Mouse (Mus musculus): ENCODE data around the gene Olfm4. TPM values are rescaled to one million over a fixed set of nuclear protein-coding genes. Genes with fewer than 3 reads are reported as not detected.

Gene Olfm4
- polyA plus RNA-seq, 1 experiment from 2014 or later, result 0.55 TPM

DNA sequence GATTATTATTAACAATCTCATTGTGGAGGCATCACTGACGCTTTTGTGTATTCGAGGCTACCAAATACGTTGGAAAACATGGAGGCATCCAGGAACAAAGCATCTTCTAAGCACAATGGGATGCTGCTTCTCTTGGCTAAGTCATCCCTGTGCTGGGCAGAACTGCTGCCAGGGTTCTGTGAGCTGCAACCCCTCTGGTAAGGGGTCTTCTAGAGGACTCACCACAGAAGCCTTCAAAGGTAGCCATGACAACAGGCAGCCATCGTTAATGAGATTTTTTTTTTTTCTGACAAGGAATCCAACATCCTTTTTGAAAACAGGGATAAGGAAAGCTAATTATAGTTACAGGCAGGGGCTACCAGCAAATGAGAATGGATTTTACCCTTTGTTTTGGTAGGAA, 13.7 kb downstream of the Olfm4 start:
- no peak for DNase-seq (ENCODE audit: low spot score)
- Histone ChIP-seq H3K27ac (replicated peaks; ENCODE audit: low read depth, low read length) (no peak overlapping the region), H3K9ac (ENCODE audit: low read length) (no peak overlapping the region), H3K4me3 (ENCODE audit: low read depth, low read length) (no peak overlapping the region), H3K9me3 (ENCODE audit: control insufficient read depth, low read length) (no peaks in the 10 kb centered on the region), H3K27me3 (ENCODE audit: control insufficient read depth, insufficient read depth, low read length) (no peaks in the 10 kb centered on the region), H3K4me2 (ENCODE audit: low read depth, severe bottlenecking) (no peak overlapping the region), H3K4me1 (ENCODE audit: control insufficient read depth, insufficient read depth, low read length) (no peaks in the 10 kb centered on the region; the same call in 1 of the 2 replicates), H3K36me3 (ENCODE audit: control insufficient read depth, insufficient read depth, low read length) (no peaks in the 10 kb centered on the region)
- no peak for ATAC-seq (ENCODE audit: insufficient number of reproducible peaks, low FRiP score, low TSS enrichment, low read depth)
- WGBS, result 88% methylated on average over 4 of the region's 4 CpGs

GRCm38 (mm10) chr14:80000110-80000531, 16.2 kb downstream of the Olfm4 start:
- Histone ChIP-seq H3K36me3 (ENCODE audit: control insufficient read depth, insufficient read depth, low read length) (no peaks in the 10 kb centered on the region), H3K4me3 (ENCODE audit: low read depth, low read length) (no peak overlapping the region), H3K4me1 (ENCODE audit: control insufficient read depth, insufficient read depth, low read length) (no peaks in the 10 kb centered on the region; the same call in 1 of the 2 replicates), H3K4me2 (ENCODE audit: low read depth, severe bottlenecking) (no peak overlapping the region), H3K9me3 (ENCODE audit: control insufficient read depth, low read length) (no peaks in the 10 kb centered on the region), H3K9ac (ENCODE audit: low read length) (no peak overlapping the region), H3K27me3 (ENCODE audit: control insufficient read depth, insufficient read depth, low read length) (no peaks in the 10 kb centered on the region), H3K27ac (replicated peaks; ENCODE audit: low read depth, low read length) (no peak overlapping the region)
- no peak for DNase-seq (ENCODE audit: low spot score)
- 51% methylated on average over 8 of the region's 8 CpGs for WGBS
- 0 out of 2 replicates have a peak, but pooled peaks have one; percentile 51 for ATAC-seq (ENCODE audit: insufficient number of reproducible peaks, low FRiP score, low TSS enrichment, low read depth)

- Histone ChIP-seq H3K4me1 (ENCODE audit: control insufficient read depth, insufficient read depth, low read length) (no peaks in the 10 kb centered on the region), H3K36me3 (ENCODE audit: control insufficient read depth, insufficient read depth, low read length) (no peaks in the 10 kb centered on the region), H3K27me3 (ENCODE audit: control insufficient read depth, insufficient read depth, low read length) (no peaks in the 10 kb centered on the region), H3K9ac (ENCODE audit: low read length) (no peak overlapping the region), H3K27ac (replicated peaks; ENCODE audit: low read depth, low read length) (no peak overlapping the region), H3K9me3 (ENCODE audit: control insufficient read depth, low read length) (no peaks in the 10 kb centered on the region), H3K4me3 (ENCODE audit: low read depth, low read length) (no peak overlapping the region), H3K4me2 (ENCODE audit: low read depth, severe bottlenecking) (no peak overlapping the region)
- WGBS, result 85% methylated on average over 3 of the region's 3 CpGs
- ATAC-seq (ENCODE audit: insufficient number of reproducible peaks, low FRiP score, low TSS enrichment, low read depth), result no peak
- no peak for DNase-seq (ENCODE audit: low spot score)
These were observed 23.8 kb downstream of the Olfm4 start for GRCm38 (mm10) chr14:80007686-80008085.

DNA sequence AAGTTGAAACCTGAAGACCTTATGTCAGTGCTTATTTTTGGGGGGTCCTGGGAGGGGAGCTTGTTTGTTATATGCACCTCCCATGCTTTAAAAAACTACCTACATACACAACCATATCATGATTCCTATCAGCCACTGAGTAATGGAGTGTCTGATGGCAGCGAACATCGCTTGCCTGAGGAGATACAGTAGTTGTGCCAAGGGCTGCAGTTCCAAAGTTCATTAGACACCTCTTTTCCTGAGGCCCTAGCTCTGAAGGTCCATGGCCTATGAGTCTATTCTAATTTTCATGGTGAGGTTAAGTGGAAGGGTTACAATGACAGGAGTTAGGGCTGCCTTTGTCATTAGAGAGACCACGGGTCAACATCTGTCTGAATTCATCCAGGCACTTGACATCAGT, 26.5 kb downstream of the Olfm4 start:
- no peak overlapping the region for H3K9ac ChIP-seq (ENCODE audit: low read length)
- H3K27ac ChIP-seq (replicated peaks; ENCODE audit: low read depth, low read length), result no peak overlapping the region
- ATAC-seq (ENCODE audit: insufficient number of reproducible peaks, low FRiP score, low TSS enrichment, low read depth), result no peak
- no peak overlapping the region for H3K4me3 ChIP-seq (ENCODE audit: low read depth, low read length)
- H3K9me3 ChIP-seq (ENCODE audit: control insufficient read depth, low read length), result no peaks in the 10 kb centered on the region
- 88% methylated on average over 3 of the region's 3 CpGs for WGBS
- no peak overlapping the region for H3K4me2 ChIP-seq (ENCODE audit: low read depth, severe bottlenecking)
- H3K27me3 ChIP-seq (ENCODE audit: control insufficient read depth, insufficient read depth, low read length), result no peaks in the 10 kb centered on the region
- H3K36me3 ChIP-seq (ENCODE audit: control insufficient read depth, insufficient read depth, low read length), result no peaks in the 10 kb centered on the region
- H3K4me1 ChIP-seq (ENCODE audit: control insufficient read depth, insufficient read depth, low read length), result no peaks in the 10 kb centered on the region
- no peak for DNase-seq (ENCODE audit: low spot score)

DNA sequence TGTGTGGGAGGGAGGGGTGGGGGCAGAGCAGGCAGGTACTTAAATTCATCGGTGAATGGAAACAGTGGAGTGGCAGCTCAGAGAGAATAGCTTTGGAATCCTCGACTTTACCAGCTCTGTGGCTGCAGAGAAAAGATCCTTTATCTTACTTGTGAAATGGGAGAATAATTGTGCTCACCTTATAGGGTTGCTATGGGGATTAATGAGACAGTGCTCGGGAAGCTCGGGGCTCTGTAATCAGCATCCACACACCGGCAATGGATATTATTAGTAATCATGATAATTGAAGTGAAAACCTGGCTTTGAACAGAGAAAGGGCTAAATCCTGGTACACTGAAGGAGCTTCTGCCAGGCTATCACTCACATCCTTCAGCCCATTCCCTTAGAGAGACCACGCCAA, 31.1 kb downstream of the Olfm4 start:
- H3K4me3 ChIP-seq (ENCODE audit: low read depth, low read length), result no peak overlapping the region
- WGBS, result 51% methylated on average over 6 of the region's 6 CpGs
- H3K9ac ChIP-seq (ENCODE audit: low read length), result no peak overlapping the region
- no peak for ATAC-seq (ENCODE audit: insufficient number of reproducible peaks, low FRiP score, low TSS enrichment, low read depth)
- no peaks in the 10 kb centered on the region for H3K27me3 ChIP-seq (ENCODE audit: control insufficient read depth, insufficient read depth, low read length)
- H3K27ac ChIP-seq (replicated peaks; ENCODE audit: low read depth, low read length), result no peak overlapping the region
- H3K4me1 ChIP-seq (ENCODE audit: control insufficient read depth, insufficient read depth, low read length), result no peaks in the 10 kb centered on the region
- no peaks in the 10 kb centered on the region for H3K36me3 ChIP-seq (ENCODE audit: control insufficient read depth, insufficient read depth, low read length)
- no peaks in the 10 kb centered on the region for H3K9me3 ChIP-seq (ENCODE audit: control insufficient read depth, low read length)
- H3K4me2 ChIP-seq (ENCODE audit: low read depth, severe bottlenecking), result no peak overlapping the region
- no peak for DNase-seq (ENCODE audit: low spot score)

DNA sequence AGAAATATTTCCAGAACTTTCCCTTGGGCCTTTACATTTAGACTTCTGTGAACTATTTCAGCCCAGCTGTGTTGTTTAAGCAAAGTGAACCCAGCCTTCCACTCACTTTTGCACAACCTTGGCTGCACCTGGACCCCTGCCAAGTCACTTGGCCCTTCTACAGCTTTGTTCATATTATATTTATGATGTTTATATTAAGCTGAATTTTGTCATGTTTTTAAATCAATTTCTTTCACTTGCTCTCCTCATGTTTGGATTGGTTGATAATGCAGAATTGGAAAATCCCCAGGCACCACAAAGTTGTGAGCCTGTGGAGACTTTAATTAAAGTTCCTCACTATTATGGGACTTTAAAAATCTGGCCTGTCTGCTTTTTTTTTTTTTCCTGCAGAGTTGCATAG, 32.2 kb downstream of the Olfm4 start:
- H3K27me3 ChIP-seq (ENCODE audit: control insufficient read depth, insufficient read depth, low read length), result no peaks in the 10 kb centered on the region

DNA sequence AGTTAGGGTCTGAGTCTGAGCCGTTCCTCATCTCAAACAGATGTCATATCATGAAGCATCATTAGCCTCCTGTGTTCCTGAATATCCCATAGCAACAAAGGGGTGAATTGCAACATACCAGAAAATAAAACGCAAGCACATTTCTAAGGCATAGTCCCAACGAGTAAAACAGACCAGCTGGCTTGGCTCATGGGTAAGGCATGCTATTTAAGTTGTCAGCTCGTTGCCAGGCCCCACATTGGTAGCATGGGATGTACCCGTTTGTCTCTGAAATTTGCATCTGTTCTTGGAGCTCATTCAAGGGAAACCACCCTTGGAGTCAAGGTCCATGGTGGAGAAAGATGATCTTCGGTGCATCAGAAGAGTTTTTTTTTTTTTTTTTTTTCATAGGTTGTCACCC, 42.2 kb downstream of the Olfm4 start:
- Histone ChIP-seq H3K4me1 (ENCODE audit: control insufficient read depth, insufficient read depth, low read length) (no peaks in the 10 kb centered on the region), H3K4me2 (ENCODE audit: low read depth, severe bottlenecking) (no peak overlapping the region), H3K27ac (replicated peaks; ENCODE audit: low read depth, low read length) (no peak overlapping the region), H3K36me3 (ENCODE audit: control insufficient read depth, insufficient read depth, low read length) (no peaks in the 10 kb centered on the region), H3K4me3 (ENCODE audit: low read depth, low read length) (no peak overlapping the region), H3K9ac (ENCODE audit: low read length) (no peak overlapping the region), H3K9me3 (ENCODE audit: control insufficient read depth, low read length) (no peaks in the 10 kb centered on the region), H3K27me3 (ENCODE audit: control insufficient read depth, insufficient read depth, low read length) (no peaks in the 10 kb centered on the region)
- DNase-seq (ENCODE audit: low spot score) (no peak), ATAC-seq (ENCODE audit: insufficient number of reproducible peaks, low FRiP score, low TSS enrichment, low read depth) (no peak)
- 77% methylated on average over 6 of the region's 6 CpGs for WGBS

More for the DNA sequence above, 32.2 kb downstream of the Olfm4 start:
- Histone ChIP-seq H3K27ac (replicated peaks; ENCODE audit: low read depth, low read length) (no peak overlapping the region), H3K36me3 (ENCODE audit: control insufficient read depth, insufficient read depth, low read length) (no peaks in the 10 kb centered on the region), H3K4me2 (ENCODE audit: low read depth, severe bottlenecking) (no peak overlapping the region), H3K9ac (ENCODE audit: low read length) (no peak overlapping the region), H3K9me3 (ENCODE audit: control insufficient read depth, low read length) (no peaks in the 10 kb centered on the region), H3K4me1 (ENCODE audit: control insufficient read depth, insufficient read depth, low read length) (no peaks in the 10 kb centered on the region), H3K4me3 (ENCODE audit: low read depth, low read length) (no peak overlapping the region)
- ATAC-seq (ENCODE audit: insufficient number of reproducible peaks, low FRiP score, low TSS enrichment, low read depth) (no peak), DNase-seq (ENCODE audit: low spot score) (no peak)

- no peak for ATAC-seq (ENCODE audit: insufficient number of reproducible peaks, low FRiP score, low TSS enrichment, low read depth)
- no peak overlapping the region for H3K4me2 ChIP-seq (ENCODE audit: low read depth, severe bottlenecking)
- H3K9me3 ChIP-seq (ENCODE audit: control insufficient read depth, low read length), result no peaks in the 10 kb centered on the region
- no peak overlapping the region for H3K4me3 ChIP-seq (ENCODE audit: low read depth, low read length)
- H3K27me3 ChIP-seq (ENCODE audit: control insufficient read depth, insufficient read depth, low read length), result no peaks in the 10 kb centered on the region
- no peak overlapping the region for H3K27ac ChIP-seq (replicated peaks; ENCODE audit: low read depth, low read length)
- H3K36me3 ChIP-seq (ENCODE audit: control insufficient read depth, insufficient read depth, low read length), result no peaks in the 10 kb centered on the region
- 85% methylated on average over 3 of the region's 3 CpGs for WGBS
- no peak for DNase-seq (ENCODE audit: low spot score)
- no peaks in the 10 kb centered on the region for H3K4me1 ChIP-seq (ENCODE audit: control insufficient read depth, insufficient read depth, low read length)
- H3K9ac ChIP-seq (ENCODE audit: low read length), result no peak overlapping the region
These were observed 45.6 kb downstream of the Olfm4 start for GRCm38 (mm10) chr14:80029297-80030001.

All from limb, embryonic 11.5 days (tissue).